Mouse (Mus musculus) limb, embryonic 10.5 days (tissue): Measurements from ENCODE around the gene Atf7ip. TPM values are rescaled to one million over a fixed set of nuclear protein-coding genes. Genes with fewer than 3 reads are reported as not detected.

Experiments
- DNase-seq: peaks from one replicate; pipeline ENCODE4 v3.0.0-alpha.2; 2017; ENCODE audit warnings: low spot score
- H3K27ac ChIP-seq: fragments of 300-500 bp; sonication (generic); 2 replicates; pipeline ENCODE4 v1.5.1; 2016; ENCODE audit warnings: mild to moderate bottlenecking
- H3K27me3 ChIP-seq: fragments of 300-500 bp; sonication (generic); 2 replicates; pipeline ENCODE4 v1.6.1; 2016; ENCODE audit warnings: low read depth, mild to moderate bottlenecking; ENCODE audit not compliant: poor library complexity, severe bottlenecking
- H3K36me3 ChIP-seq: fragments of 300-500 bp; sonication (generic); 2 replicates; pipeline ENCODE4 v1.6.1; 2016; ENCODE audit warnings: mild to moderate bottlenecking, moderate library complexity
- H3K4me1 ChIP-seq: fragments of 300-500 bp; sonication (generic); 2 replicates; pipeline ENCODE4 v1.6.1; 2016
- H3K4me3 ChIP-seq: fragments of 300-500 bp; sonication (generic); 2 replicates; pipeline ENCODE4 v1.5.1; 2016; ENCODE audit warnings: mild to moderate bottlenecking, moderate library complexity
- H3K9me3 ChIP-seq: fragments of 300-500 bp; sonication (generic); replicated peaks from 2 replicates; pipeline ENCODE4 v1.6.1; 2016; ENCODE audit warnings: mild to moderate bottlenecking
- WGBS: fragments of 180-500 bp; shearing (Covaris S2); methylation state at CpG from one replicate; pipeline ENCODE4 v1.1.7; 2016; 5-methylcytosine and 5-hydroxymethylcytosine counted together
- polyA plus RNA-seq: library from polyadenylated mRNA; unstranded; fragments of >200 nt; fragmentation: Nextera tagmentation; extraction: Ambion mirVana; gene quantifications from 2 replicates; pipeline ENCODE4 v1.2.1, GENCODE M21; 2016

Gene Atf7ip
- polyA plus RNA-seq, 1 experiment from 2014 or later: 49.9 TPM

GRCm38 (mm10) chr6:136490516-136491475 lies 15.2 kb upstream of the Atf7ip start:
- WGBS: 71% methylated on average over 6 of the region's 6 CpGs
- no peak overlapping the region for H3K27ac ChIP-seq
- H3K4me1 ChIP-seq: 0 out of 2 replicates have a peak, but pooled peaks cover 3% of the 10 kb centered on the region
- no peak for DNase-seq
- no peaks in the 10 kb centered on the region for H3K36me3 ChIP-seq
- peaks cover 3% of the 10 kb centered on the region; the same call in 1 of the 2 replicates for H3K27me3 ChIP-seq
- no peak overlapping the region for H3K4me3 ChIP-seq
- H3K9me3 ChIP-seq: no peaks in the 10 kb centered on the region

- no peak for DNase-seq
- WGBS: 87% methylated on average over 5 of the region's 5 CpGs
- no peaks in the 10 kb centered on the region for H3K36me3 ChIP-seq
These were observed 14.3 kb upstream of the Atf7ip start for GRCm38 (mm10) chr6:136491631-136492030.

GRCm38 (mm10) chr6:136492251-136492650 lies 13.7 kb upstream of the Atf7ip start:
- Histone ChIP-seq H3K4me3 (no peak overlapping the region), H3K36me3 (no peaks in the 10 kb centered on the region), H3K9me3 (no peaks in the 10 kb centered on the region), H3K4me1 (no peaks in the 10 kb centered on the region), H3K27me3 (peaks cover 3% of the 10 kb centered on the region; the same call in 1 of the 2 replicates), H3K27ac (no peak overlapping the region)
- 95% methylated on average over 4 of the region's 4 CpGs for WGBS
- no peak for DNase-seq

More at GRCm38 (mm10) chr6:136491631-136492030, 14.3 kb upstream of the Atf7ip start:
- H3K9me3 ChIP-seq: no peaks in the 10 kb centered on the region
- no peaks in the 10 kb centered on the region for H3K4me1 ChIP-seq
- peaks cover 3% of the 10 kb centered on the region; the same call in 1 of the 2 replicates for H3K27me3 ChIP-seq
- no peak overlapping the region for H3K4me3 ChIP-seq
- no peak overlapping the region for H3K27ac ChIP-seq

GRCm38 (mm10) chr6:136493486-136493885 lies 12.5 kb upstream of the Atf7ip start:
- no peak for DNase-seq
- 92% methylated on average over 7 of the region's 7 CpGs for WGBS

GRCm38 (mm10) chr6:136493910-136494751 lies 11.8 kb upstream of the Atf7ip start:
- Histone ChIP-seq H3K4me1 (0 out of 2 replicates have a peak, but pooled peaks cover 3% of the 10 kb centered on the region), H3K27ac (no peak overlapping the region), H3K4me3 (no peak overlapping the region), H3K36me3 (no peaks in the 10 kb centered on the region), H3K27me3 (no peaks in the 10 kb centered on the region), H3K9me3 (no peaks in the 10 kb centered on the region)
- DNase-seq: no peak
- 94% methylated on average over 12 of the region's 12 CpGs for WGBS

More at GRCm38 (mm10) chr6:136493486-136493885, 12.5 kb upstream of the Atf7ip start:
- no peak overlapping the region for H3K27ac ChIP-seq
- 0 out of 2 replicates have a peak, but pooled peaks cover 3% of the 10 kb centered on the region for H3K4me1 ChIP-seq
- H3K9me3 ChIP-seq: no peaks in the 10 kb centered on the region
- no peak overlapping the region for H3K4me3 ChIP-seq
- H3K27me3 ChIP-seq: no peaks in the 10 kb centered on the region
- no peaks in the 10 kb centered on the region for H3K36me3 ChIP-seq

- DNase-seq: peak; percentile 18
- H3K27ac ChIP-seq: no peak overlapping the region
- no peaks in the 10 kb centered on the region for H3K36me3 ChIP-seq
- 93% methylated on average over 12 of the region's 12 CpGs for WGBS
- H3K9me3 ChIP-seq: no peaks in the 10 kb centered on the region
- H3K4me1 ChIP-seq: 0 out of 2 replicates have a peak, but pooled peaks cover 3% of the 10 kb centered on the region
- no peaks in the 10 kb centered on the region for H3K27me3 ChIP-seq
- H3K4me3 ChIP-seq: no peak overlapping the region
These were observed 10.9 kb upstream of the Atf7ip start for GRCm38 (mm10) chr6:136495023-136495422.

- Histone ChIP-seq H3K36me3 (no peaks in the 10 kb centered on the region), H3K4me3 (no peak overlapping the region), H3K4me1 (0 out of 2 replicates have a peak, but pooled peaks cover 3% of the 10 kb centered on the region), H3K9me3 (no peaks in the 10 kb centered on the region), H3K27ac (no peak overlapping the region), H3K27me3 (no peaks in the 10 kb centered on the region)
- 66% methylated on average over 5 of the region's 5 CpGs for WGBS
- DNase-seq: peak; percentile 24
These were observed 8.2 kb upstream of the Atf7ip start for GRCm38 (mm10) chr6:136497744-136498143.

- 70% methylated on average over 10 of the region's 10 CpGs for WGBS
- H3K36me3 ChIP-seq: no peaks in the 10 kb centered on the region
- 0 out of 2 replicates have a peak, but pooled peaks cover 3% of the 10 kb centered on the region for H3K4me1 ChIP-seq
- H3K27ac ChIP-seq: no peak overlapping the region
- no peaks in the 10 kb centered on the region for H3K27me3 ChIP-seq
- no peak for DNase-seq
- H3K9me3 ChIP-seq: no peaks in the 10 kb centered on the region
- H3K4me3 ChIP-seq: no peak overlapping the region
These were observed 6.5 kb upstream of the Atf7ip start for GRCm38 (mm10) chr6:136499292-136499977.

GRCm38 (mm10) chr6:136508652-136509051 lies 2.7 kb downstream of the Atf7ip start:
- Histone ChIP-seq H3K9me3 (no peaks in the 10 kb centered on the region), H3K36me3 (no peaks in the 10 kb centered on the region), H3K27me3 (no peaks in the 10 kb centered on the region), H3K4me1 (no peaks in the 10 kb centered on the region), H3K4me3 (no peak overlapping the region), H3K27ac (no peak overlapping the region)
- DNase-seq: no peak
- WGBS: 80% methylated on average over 3 of the region's 3 CpGs

- WGBS: 80% methylated on average over 7 of the region's 7 CpGs
- Histone ChIP-seq H3K27ac (no peak overlapping the region), H3K27me3 (no peaks in the 10 kb centered on the region), H3K36me3 (no peaks in the 10 kb centered on the region; the same call in 1 of the 2 replicates), H3K4me1 (no peaks in the 10 kb centered on the region), H3K4me3 (no peak overlapping the region), H3K9me3 (peaks cover 2% of the 10 kb centered on the region; the same call in 1 of the 2 replicates)
- DNase-seq: no peak
These were observed 5.0 kb downstream of the Atf7ip start for GRCm38 (mm10) chr6:136510945-136511344.

- no peaks in the 10 kb centered on the region for H3K4me1 ChIP-seq
- peaks cover 2% of the 10 kb centered on the region; the same call in 1 of the 2 replicates for H3K9me3 ChIP-seq
- 81% methylated on average over 3 of the region's 3 CpGs for WGBS
- no peaks in the 10 kb centered on the region; the same call in 1 of the 2 replicates for H3K36me3 ChIP-seq
- H3K27me3 ChIP-seq: no peaks in the 10 kb centered on the region
- DNase-seq: no peak
- no peak overlapping the region for H3K4me3 ChIP-seq
- no peak overlapping the region for H3K27ac ChIP-seq
These were observed 6.4 kb downstream of the Atf7ip start for GRCm38 (mm10) chr6:136512351-136512750.

GRCm38 (mm10) chr6:136516626-136517025 lies 10.7 kb downstream of the Atf7ip start:
- WGBS: 93% methylated on average over 6 of the region's 6 CpGs

More at GRCm38 (mm10) chr6:136516626-136517025, 10.7 kb downstream of the Atf7ip start:
- peaks cover 2% of the 10 kb centered on the region; the same call in 1 of the 2 replicates for H3K9me3 ChIP-seq
- no peak for DNase-seq
- no peaks in the 10 kb centered on the region for H3K27me3 ChIP-seq
- H3K4me1 ChIP-seq: 0 out of 2 replicates have a peak, but pooled peaks cover 3% of the 10 kb centered on the region
- H3K4me3 ChIP-seq: no peak overlapping the region
- no peak overlapping the region for H3K27ac ChIP-seq
- H3K36me3 ChIP-seq: peaks cover 8% of the 10 kb centered on the region; the same call in 1 of the 2 replicates
